Mouse (Mus musculus): Measurements from ENCODE around the gene 4933421I07Rik.

4933421I07Rik gene

GRCm38 (mm10) chr7:42447850-42448249, at the start of gene 4933421I07Rik:
TSS of gene 4933421I07Rik (minus strand) at chr7:42448120.
- DNase-seq (ENCODE audit: extremely low read depth, insufficient read length, low spot score) = no peak

- no peak for DNase-seq (ENCODE audit: extremely low read depth, insufficient read length, low spot score)
Observed at GRCm38 (mm10) chr7:42497356-42497755, 49.4 kb upstream of the 4933421I07Rik start.

- no peak for DNase-seq (ENCODE audit: extremely low read depth, insufficient read length, low spot score)
Observed at GRCm38 (mm10) chr7:42496202-42496601, 48.3 kb upstream of the 4933421I07Rik start.

- DNase-seq (ENCODE audit: extremely low read depth, insufficient read length, low spot score) = peak; percentile 14
Observed at GRCm38 (mm10) chr7:42490859-42491258, 42.9 kb upstream of the 4933421I07Rik start.

- DNase-seq (ENCODE audit: extremely low read depth, insufficient read length, low spot score) = no peak
Observed at GRCm38 (mm10) chr7:42490358-42490757, 42.4 kb upstream of the 4933421I07Rik start.

GRCm38 (mm10) chr7:42454640-42455039, 6.7 kb upstream of the 4933421I07Rik start:
- DNase-seq (ENCODE audit: extremely low read depth, insufficient read length, low spot score) = no peak

- DNase-seq (ENCODE audit: extremely low read depth, insufficient read length, low spot score) = no peak
Observed at GRCm38 (mm10) chr7:42450618-42451017, 2.7 kb upstream of the 4933421I07Rik start.

- no peak for DNase-seq (ENCODE audit: extremely low read depth, insufficient read length, low spot score)
Observed at GRCm38 (mm10) chr7:42447352-42447751, 568 bp downstream of the 4933421I07Rik start.

All from 3134 (cell line).